Mouse (Mus musculus) hindbrain, embryonic 14.5 days (tissue): ENCODE measurements around the gene Gm10135. TPM values are rescaled to one million over a fixed set of nuclear protein-coding genes. Genes with fewer than 3 reads are reported as not detected.

Experiments
- ATAC-seq: fragments of 200-750 bp; cut with Nextera tagmentation; 2 replicates; pipeline ENCODE4 v1.8.0; 2017; ENCODE audit warnings: moderate number of reproducible peaks, mild to moderate bottlenecking, moderate TSS enrichment, moderate library complexity; ENCODE audit not compliant: low FRiP score
- DNase-seq: peaks from one replicate; pipeline ENCODE4 v3.0.0-alpha.2; 2015; ENCODE audit warnings: low spot score
- H3K27ac ChIP-seq: fragments of 300-500 bp; sonication (generic); 2 replicates; pipeline ENCODE4 v1.5.1; 2014; ENCODE audit warnings: mild to moderate bottlenecking, moderate library complexity
- H3K27me3 ChIP-seq: fragments of 300-500 bp; sonication (generic); 2 replicates; pipeline ENCODE4 v1.6.1; 2014; ENCODE audit warnings: mild to moderate bottlenecking, low read length, mixed read lengths; ENCODE audit not compliant: control insufficient read depth, insufficient read depth
- H3K36me3 ChIP-seq: fragments of 300-500 bp; sonication (generic); replicated peaks from 2 replicates; pipeline ENCODE4 v1.6.1; 2014; ENCODE audit not compliant: control insufficient read depth, insufficient read depth
- H3K4me1 ChIP-seq: fragments of 300-500 bp; sonication (generic); replicated peaks from 2 replicates; pipeline ENCODE4 v1.6.1; 2014; ENCODE audit warnings: antibody characterized with exemption, low read length, mixed read lengths; ENCODE audit not compliant: control insufficient read depth, insufficient read depth
- H3K4me2 ChIP-seq: fragments of 300-500 bp; sonication (generic); replicated peaks from 2 replicates; pipeline ENCODE4 v1.6.1; 2014; ENCODE audit warnings: mild to moderate bottlenecking, moderate library complexity
- H3K4me3 ChIP-seq: fragments of 300-500 bp; sonication (generic); replicated peaks from 2 replicates; pipeline ENCODE4 v1.5.1; 2014; ENCODE audit warnings: mild to moderate bottlenecking, low read length
- H3K9ac ChIP-seq: fragments of 300-500 bp; sonication (generic); 2 replicates; pipeline ENCODE4 v1.6.1; 2014
- H3K9me3 ChIP-seq: fragments of 300-500 bp; sonication (generic); 2 replicates; pipeline ENCODE4 v1.6.1; 2016; ENCODE audit warnings: low read length; ENCODE audit not compliant: control insufficient read depth
- WGBS: fragments of 180-500 bp; shearing (Covaris S2); extraction: QIAGEN DNeasy Blood & Tissue Kit; methylation state at CpG from one replicate; pipeline ENCODE4 v1.1.7; 2014; 5-methylcytosine and 5-hydroxymethylcytosine counted together
- polyA plus RNA-seq: library from polyadenylated mRNA; unstranded; fragments of >200 nt; fragmentation: Nextera tagmentation; extraction: Ambion mirVana; gene quantifications from 2 replicates; pipeline ENCODE4 v1.2.1, GENCODE M21; 2014

Gm10135 gene
- polyA plus RNA-seq, 1 experiment from 2014 or later, result not detected

DNA sequence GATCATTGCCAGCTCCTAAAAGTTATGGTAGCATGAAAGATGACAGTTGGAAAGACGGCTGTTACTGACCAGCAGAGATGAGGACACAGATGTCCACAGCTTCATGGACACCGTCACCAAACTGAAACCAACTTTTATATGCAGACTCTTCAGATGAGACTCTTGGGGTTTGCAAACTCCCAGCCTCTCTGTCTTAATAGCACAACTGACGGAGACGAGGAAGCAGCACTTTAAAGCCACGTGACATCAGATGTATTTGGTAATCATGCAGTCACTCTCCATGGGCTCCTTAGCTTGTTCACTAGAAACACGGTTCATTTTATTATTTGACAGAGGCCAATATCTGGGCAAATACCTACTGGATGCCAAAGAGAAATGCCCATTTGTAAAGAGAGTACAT is 1.5 kb upstream of the Gm10135 start:
- no peaks in the 10 kb centered on the region for H3K9me3 ChIP-seq
- H3K4me1 ChIP-seq, result no peaks in the 10 kb centered on the region
- DNase-seq (no peak), ATAC-seq (no peak)
- no peak overlapping the region for H3K9ac ChIP-seq
- WGBS, result 90% methylated on average over 6 of the region's 6 CpGs
- H3K27me3 ChIP-seq, result no peaks in the 10 kb centered on the region
- H3K4me3 ChIP-seq, result no peak overlapping the region
- peaks cover 53% of the 10 kb centered on the region for H3K36me3 ChIP-seq
- no peak overlapping the region for H3K27ac ChIP-seq
- H3K4me2 ChIP-seq, result no peak overlapping the region

DNA sequence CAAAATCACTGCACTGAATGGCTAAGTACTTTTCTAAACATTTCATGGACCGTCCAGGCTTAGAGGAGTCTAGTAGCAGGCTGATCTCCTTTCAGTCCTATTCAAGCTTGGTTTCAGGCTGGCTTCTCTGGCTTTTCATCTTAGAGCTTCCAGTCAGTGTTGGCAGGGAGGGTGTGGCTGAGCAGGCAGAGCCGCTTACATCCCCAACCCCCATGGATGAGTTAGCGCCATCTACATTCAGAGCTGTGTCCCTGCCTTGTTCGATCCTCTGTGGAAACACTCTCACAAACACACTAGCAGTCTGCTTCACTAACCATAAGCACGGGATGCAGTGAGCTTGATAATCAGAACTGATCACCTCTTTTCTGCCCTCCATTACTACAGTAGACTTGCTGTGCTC is 1.6 kb downstream of the Gm10135 start:
- H3K27me3 ChIP-seq, result no peaks in the 10 kb centered on the region
- WGBS, result 58% methylated on average over 5 of the region's 5 CpGs
- no peaks in the 10 kb centered on the region for H3K4me1 ChIP-seq
- H3K9me3 ChIP-seq, result no peaks in the 10 kb centered on the region
- H3K9ac ChIP-seq, result no peak overlapping the region
- no peak overlapping the region for H3K4me2 ChIP-seq
- DNase-seq, result no peak
- no peak overlapping the region for H3K4me3 ChIP-seq
- no peak overlapping the region for H3K27ac ChIP-seq
- peaks cover 59% of the 10 kb centered on the region for H3K36me3 ChIP-seq
- ATAC-seq, result no peak

DNA sequence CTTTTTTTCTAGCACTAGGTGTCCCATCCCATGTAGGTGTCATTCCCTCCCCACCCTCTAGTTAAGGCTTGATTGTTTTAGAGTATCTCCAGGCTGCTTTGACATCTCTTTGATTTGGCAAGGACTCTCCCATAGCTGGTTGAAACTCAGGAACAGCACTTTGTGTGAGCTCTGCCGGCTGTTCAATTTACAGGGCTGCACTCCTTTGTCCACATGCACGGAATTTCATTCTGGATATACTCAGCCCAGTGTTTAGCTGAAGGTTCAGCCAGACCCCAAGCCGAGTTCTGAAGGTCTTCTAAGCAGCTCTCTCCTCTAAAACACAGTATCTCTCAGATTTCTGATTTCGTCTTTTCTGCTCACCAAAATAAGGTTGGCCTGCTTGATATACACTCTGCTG is 2.1 kb downstream of the Gm10135 start:
- 71% methylated on average over 4 of the region's 4 CpGs for WGBS
- H3K36me3 ChIP-seq, result peaks cover 58% of the 10 kb centered on the region
- no peak overlapping the region for H3K27ac ChIP-seq

DNA sequence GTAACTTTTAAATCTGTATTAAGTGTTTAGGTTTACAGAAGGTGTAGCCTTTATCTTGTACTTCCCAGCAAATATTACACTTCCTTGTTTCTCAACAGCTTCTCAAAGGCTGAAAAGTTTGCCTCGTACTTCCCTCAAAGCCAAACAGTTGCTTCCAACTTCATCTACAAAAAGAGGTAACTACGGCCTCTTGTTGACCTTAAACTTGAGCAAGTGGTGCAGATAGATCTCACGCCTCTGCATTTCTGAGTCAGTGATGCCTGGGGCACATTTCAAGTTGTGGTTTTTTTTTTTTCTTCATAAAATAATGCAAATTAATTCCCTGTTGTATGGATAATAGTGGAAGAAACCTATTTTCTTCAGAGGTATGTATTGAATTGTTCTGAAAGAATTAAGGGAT is 8.8 kb downstream of the Gm10135 start:
- WGBS, result 90% methylated on average over 3 of the region's 3 CpGs
- H3K9me3 ChIP-seq, result no peaks in the 10 kb centered on the region
- no peak for ATAC-seq
- H3K4me3 ChIP-seq, result no peak overlapping the region
- no peak overlapping the region for H3K27ac ChIP-seq
- no peaks in the 10 kb centered on the region for H3K4me1 ChIP-seq
- H3K9ac ChIP-seq, result no peak overlapping the region
- H3K36me3 ChIP-seq, result peaks cover 44% of the 10 kb centered on the region
- no peaks in the 10 kb centered on the region for H3K27me3 ChIP-seq
- no peak overlapping the region for H3K4me2 ChIP-seq
- no peak for DNase-seq

More for the DNA sequence above, 2.1 kb downstream of the Gm10135 start:
- Histone ChIP-seq H3K9ac (no peak overlapping the region), H3K27me3 (no peaks in the 10 kb centered on the region), H3K4me2 (no peak overlapping the region), H3K4me1 (no peaks in the 10 kb centered on the region), H3K4me3 (no peak overlapping the region), H3K9me3 (no peaks in the 10 kb centered on the region)
- DNase-seq (no peak), ATAC-seq (no peak)

DNA sequence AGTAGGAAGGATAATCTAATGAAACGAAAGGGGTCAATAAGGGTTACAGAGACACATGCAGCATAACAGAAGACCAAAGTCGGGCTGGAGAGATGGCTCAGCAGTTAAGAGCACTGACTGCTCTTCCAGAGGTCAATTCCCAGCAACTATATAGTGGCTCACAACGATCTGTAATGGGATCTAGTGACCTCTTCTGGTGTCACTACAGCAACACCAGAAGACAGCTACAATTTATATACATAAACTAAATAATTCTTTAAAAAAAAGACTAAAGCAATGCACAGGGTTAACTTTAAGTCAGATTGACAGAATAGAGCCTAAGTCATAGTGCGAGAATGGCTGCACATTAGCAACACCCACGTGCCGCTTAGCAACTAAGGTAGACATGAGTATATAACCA is 14.4 kb downstream of the Gm10135 start:
- H3K4me3 ChIP-seq, result no peak overlapping the region
- no peaks in the 10 kb centered on the region for H3K27me3 ChIP-seq
- no peaks in the 10 kb centered on the region for H3K4me1 ChIP-seq
- peaks cover 47% of the 10 kb centered on the region for H3K36me3 ChIP-seq
- no peaks in the 10 kb centered on the region for H3K9me3 ChIP-seq
- no peak overlapping the region for H3K27ac ChIP-seq
- H3K4me2 ChIP-seq, result no peak overlapping the region
- DNase-seq (no peak), ATAC-seq (no peak)
- 87% methylated on average over 6 of the region's 6 CpGs for WGBS
- no peak overlapping the region for H3K9ac ChIP-seq

DNA sequence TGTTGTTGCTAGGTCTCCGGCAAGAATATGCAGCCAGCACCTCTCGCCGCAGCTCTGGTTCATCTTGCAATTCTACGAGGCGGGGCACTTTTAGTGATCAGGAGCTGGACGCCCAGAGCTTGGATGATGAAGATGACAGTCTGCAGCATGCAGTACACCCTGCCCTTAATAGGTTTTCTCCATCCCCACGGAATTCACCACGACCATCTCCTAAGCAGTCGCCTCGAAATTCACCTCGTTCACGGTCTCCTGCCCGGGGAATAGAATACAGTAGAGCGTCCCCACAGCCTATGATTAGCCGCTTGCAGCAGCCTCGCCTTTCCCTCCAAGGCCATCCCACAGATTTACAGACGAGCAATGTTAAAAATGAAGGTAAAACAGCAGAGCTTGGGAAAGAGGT is 17.2 kb downstream of the Gm10135 start:
- ATAC-seq (no peak), DNase-seq (no peak)
- 81% methylated on average over 17 of the region's 17 CpGs for WGBS
- Histone ChIP-seq H3K36me3 (peaks cover 39% of the 10 kb centered on the region), H3K4me2 (no peak overlapping the region), H3K9ac (no peak overlapping the region), H3K9me3 (no peaks in the 10 kb centered on the region), H3K4me3 (no peak overlapping the region), H3K4me1 (no peaks in the 10 kb centered on the region), H3K27ac (no peak overlapping the region), H3K27me3 (no peaks in the 10 kb centered on the region)

DNA sequence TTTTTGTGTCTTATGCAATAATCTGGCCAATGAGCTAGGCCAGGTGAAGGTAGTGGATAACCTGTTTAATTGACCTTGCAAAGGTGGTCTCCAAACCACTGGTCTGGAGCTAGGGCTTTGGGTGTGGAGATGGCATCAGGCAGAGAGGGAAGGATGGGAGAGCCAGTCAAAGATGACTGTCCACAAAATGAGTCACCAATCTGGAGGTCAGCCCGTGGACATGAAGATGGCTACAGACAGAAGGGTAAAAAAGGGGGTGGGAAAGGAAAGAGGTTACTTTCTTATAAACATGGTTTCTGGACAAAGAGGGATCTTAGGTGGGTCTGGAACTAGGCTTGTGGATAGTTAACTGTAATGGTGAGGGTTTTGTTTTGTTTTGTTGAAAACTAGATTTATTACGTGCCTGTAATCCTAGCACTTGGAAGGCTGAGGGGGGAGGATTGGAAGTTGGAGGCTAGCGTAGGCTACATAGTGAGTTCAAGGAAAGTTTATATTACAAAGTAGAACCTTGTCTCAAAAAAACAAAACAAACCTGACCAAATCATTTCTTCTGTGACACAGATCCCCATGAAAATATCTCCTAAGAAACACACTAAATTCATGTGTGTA is 20.4 kb downstream of the Gm10135 start:
- Histone ChIP-seq H3K9ac (no peak overlapping the region), H3K27me3 (no peaks in the 10 kb centered on the region), H3K4me2 (no peak overlapping the region), H3K4me1 (no peaks in the 10 kb centered on the region), H3K9me3 (no peaks in the 10 kb centered on the region), H3K36me3 (peaks cover 28% of the 10 kb centered on the region), H3K27ac (no peak overlapping the region), H3K4me3 (no peak overlapping the region)
- no peak for ATAC-seq
- WGBS, result 94% methylated on average over 3 of the region's 3 CpGs
- DNase-seq, result no peak

DNA sequence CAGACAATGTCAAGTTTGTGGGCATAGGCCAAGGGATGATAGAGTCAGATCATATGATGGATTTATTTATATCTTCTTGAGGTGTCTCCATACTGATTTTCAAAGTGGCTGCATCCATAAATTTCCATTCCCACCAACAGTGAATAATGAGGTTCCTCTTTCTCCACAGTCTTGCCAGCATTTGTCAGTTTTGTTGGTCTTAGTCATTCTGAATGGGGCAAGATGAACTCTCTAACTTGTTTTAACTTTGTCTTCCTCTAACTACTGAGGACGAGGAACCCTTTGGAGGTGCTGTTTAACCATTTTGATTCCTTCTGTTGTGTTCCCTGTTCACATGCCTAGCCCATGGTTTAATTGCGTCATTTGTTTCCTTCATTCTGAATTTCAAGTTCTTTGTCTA is 24.2 kb downstream of the Gm10135 start:
- ATAC-seq, result no peak

DNA sequence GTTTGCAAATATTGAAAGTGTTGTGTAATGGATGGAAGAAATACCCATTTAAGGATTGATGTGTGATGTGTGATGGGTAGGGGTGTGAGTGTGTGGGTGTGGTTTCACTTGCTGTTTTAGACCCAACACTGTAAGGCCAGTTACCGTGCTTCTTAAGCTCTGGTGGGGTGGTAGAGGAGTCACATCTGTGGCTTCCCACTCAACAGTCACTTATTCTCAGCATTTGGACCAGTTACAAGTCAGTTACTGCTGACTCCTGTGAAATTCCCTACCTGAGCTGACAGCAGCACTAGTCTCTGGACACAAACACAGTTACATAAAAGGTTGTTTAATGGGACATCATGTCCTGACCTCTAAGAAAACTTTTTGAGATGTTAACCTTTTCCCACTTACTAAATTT is 26.4 kb downstream of the Gm10135 start:
- Histone ChIP-seq H3K27ac (no peak overlapping the region), H3K36me3 (peaks cover 10% of the 10 kb centered on the region), H3K4me1 (no peaks in the 10 kb centered on the region), H3K9ac (no peak overlapping the region), H3K4me3 (no peak overlapping the region), H3K4me2 (no peak overlapping the region), H3K27me3 (no peaks in the 10 kb centered on the region), H3K9me3 (no peaks in the 10 kb centered on the region)
- no peak for ATAC-seq
- 89% methylated on average over 1 of the region's 1 CpGs for WGBS
- no peak for DNase-seq

More for the DNA sequence above, 24.2 kb downstream of the Gm10135 start:
- WGBS, result 91% methylated on average over 2 of the region's 2 CpGs
- Histone ChIP-seq H3K4me3 (no peak overlapping the region), H3K36me3 (peaks cover 12% of the 10 kb centered on the region), H3K9me3 (no peaks in the 10 kb centered on the region), H3K4me1 (no peaks in the 10 kb centered on the region), H3K27ac (no peak overlapping the region), H3K4me2 (no peak overlapping the region), H3K9ac (no peak overlapping the region), H3K27me3 (no peaks in the 10 kb centered on the region)
- no peak for DNase-seq

DNA sequence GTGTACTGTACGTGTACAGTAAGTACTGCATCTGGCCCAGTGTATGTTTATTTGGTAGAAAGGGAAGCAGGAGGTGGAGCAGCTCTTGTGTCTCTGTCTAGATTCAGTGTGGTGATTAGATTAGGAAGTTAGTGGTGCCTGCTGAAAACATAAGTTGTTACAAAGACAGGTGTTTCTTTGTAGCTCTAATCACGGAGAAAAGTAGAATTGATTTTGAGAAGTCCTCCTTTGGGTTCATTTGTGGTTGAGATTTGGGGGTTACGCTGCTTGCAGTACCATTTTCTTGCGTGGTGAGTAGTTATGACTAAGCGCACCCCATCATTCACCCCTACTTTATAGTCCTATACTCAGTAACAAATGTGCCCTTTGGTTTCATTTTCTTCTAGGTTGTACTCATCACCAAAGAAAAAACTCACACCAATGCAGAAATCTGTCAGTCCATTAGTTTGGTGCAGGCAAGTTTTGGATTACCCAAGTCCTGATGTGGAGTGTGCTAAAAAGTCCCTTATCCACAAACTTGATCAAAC is 33.5 kb downstream of the Gm10135 start:
- H3K27ac ChIP-seq, result no peak overlapping the region
- ATAC-seq (no peak), DNase-seq (no peak)
- H3K4me1 ChIP-seq, result no peaks in the 10 kb centered on the region
- H3K4me3 ChIP-seq, result no peak overlapping the region
- no peaks in the 10 kb centered on the region for H3K27me3 ChIP-seq
- no peak overlapping the region for H3K9ac ChIP-seq
- WGBS, result 93% methylated on average over 5 of the region's 5 CpGs
- H3K4me2 ChIP-seq, result no peak overlapping the region
- H3K9me3 ChIP-seq, result no peaks in the 10 kb centered on the region
- H3K36me3 ChIP-seq, result no peaks in the 10 kb centered on the region; the same call in 1 of the 2 replicates
